Mouse (Mus musculus) right cerebral cortex, postnatal 4 days (tissue): ENCODE measurements around the gene Sema3d.

ENCODE experiments used
- DNase-seq: peaks from one replicate; pipeline ENCODE4 v3.0.0-alpha.2; 2022

Gene Sema3d

DNA sequence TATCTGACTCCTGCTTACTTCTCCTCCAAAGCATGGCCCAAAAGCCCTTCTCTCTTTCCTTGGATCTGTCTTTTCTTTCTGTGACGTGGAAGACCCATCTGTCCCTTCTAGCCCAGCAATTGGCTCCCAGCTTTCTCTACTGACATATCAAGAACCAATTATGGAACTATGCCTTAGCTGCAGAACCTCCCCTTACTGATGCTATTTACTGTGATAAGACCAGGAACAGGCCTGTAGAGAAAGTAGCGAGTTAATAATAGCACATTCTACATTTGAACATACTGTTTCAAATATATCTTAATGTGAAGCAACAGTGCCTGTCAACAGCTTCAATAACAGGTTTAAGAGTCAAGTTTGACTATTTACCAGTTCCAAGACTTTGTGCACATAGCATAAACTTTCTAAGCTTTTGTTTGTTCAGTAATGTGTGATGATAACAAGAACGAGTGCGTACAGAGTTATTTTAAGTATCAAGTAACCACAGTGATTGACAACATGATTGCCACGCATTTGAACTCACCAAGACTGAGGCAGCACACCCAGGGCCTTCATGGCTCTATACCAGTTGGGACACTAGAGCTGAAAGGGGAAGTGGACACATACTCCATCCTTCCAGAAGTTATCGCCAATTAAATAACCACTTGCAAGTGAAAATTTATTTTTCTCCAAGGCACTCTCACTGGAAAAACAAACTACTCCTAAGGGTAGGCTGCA is 116.8 kb downstream of the Sema3d start:
- DNase-seq: no peak

DNA sequence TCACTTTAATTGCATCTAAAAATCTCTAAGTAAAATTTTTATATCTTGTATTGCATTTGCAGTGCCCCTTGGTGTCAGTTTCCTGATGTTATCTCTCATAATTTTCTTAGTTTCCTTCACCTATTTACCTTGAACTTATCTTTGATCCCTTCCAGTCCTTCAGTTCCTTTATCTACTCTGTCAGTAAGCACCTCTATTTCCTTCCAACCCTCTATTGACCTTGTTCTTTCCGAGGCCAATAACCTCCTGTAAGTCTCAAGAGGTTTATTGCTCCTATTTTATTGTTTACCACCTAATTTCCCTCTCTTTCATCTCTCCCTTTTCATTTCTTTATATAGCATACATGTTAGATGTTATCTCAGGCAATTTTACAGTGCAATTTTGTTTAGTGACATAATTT is 129.3 kb downstream of the Sema3d start:
- no peak for DNase-seq

- no peak for DNase-seq
These were observed 132.1 kb downstream of the Sema3d start for GRCm38 (mm10) chr5:12515283-12515682.

DNA sequence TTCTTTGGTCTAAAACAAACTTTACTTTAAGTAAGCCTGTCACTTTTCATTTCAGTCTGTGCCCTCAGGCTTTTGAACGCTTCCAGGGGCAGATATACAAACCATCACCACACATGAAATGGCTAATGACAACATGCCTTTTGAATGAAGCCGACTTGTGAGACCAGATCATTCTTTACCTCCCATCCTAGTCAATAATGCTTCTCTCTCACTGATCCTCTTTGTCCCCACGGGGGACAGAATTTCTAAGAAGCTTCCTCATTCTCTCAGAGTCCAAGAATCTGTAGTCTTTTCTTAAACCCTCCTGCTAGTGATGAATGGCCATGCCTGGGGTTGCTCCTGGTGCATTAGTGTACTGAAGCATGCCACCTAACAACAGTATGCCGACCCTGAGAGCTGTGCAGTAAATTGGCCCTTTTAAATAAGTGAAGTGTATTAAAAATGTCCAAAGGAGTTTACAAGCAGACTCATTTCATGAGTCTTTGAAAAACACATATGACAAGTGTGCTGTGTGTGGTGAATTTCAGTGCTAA is 142.1 kb downstream of the Sema3d start:
- DNase-seq: no peak

DNA sequence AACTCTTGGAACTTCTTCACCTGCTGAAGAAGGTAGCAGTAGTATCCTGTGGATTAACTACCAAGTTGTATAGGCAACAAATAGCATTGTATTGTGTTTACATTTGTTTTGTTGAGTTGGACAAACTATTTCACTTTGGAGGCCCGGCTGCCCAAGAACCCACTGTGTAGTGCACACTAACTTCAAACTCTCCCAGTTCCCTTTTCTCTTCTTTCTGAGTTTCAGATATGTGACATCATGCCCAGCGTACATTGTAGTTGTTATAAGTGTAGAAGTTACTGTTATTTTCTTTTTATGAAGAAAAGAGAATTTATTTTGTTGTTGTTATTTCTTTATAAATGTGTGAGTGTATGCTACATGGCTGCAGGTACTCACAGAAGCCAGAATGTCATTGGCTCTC is 145.4 kb downstream of the Sema3d start:
- DNase-seq: no peak

- no peak for DNase-seq
These were observed 146.6 kb downstream of the Sema3d start for GRCm38 (mm10) chr5:12529771-12530170.

GRCm38 (mm10) chr5:12541268-12541667 is 158.1 kb downstream of the Sema3d start:
- DNase-seq: no peak

- no peak for DNase-seq
These were observed 166.0 kb downstream of the Sema3d start for GRCm38 (mm10) chr5:12549046-12549669.

- DNase-seq: no peak
These were observed 172.2 kb downstream of the Sema3d start for GRCm38 (mm10) chr5:12555401-12555800.

DNA sequence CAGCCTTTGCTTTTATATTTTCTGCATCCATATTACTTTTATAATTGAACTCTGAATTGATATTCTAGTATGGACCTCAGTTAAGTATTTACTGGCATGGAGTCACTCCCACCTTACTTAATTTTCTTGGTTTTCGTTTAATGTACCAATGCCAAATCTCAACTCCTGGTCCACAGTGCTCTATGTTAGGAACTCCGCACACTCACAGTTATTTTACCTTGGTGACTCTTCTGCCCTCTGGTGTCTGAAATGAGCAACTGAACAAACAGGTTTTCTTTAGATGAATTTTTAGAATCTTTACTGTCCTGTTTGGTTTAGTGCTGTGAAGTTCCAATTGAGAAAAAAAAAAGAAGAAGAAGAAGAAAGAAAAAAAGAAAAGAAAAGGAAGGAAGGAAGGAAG is 174.7 kb downstream of the Sema3d start:
- no peak for DNase-seq

GRCm38 (mm10) chr5:12561740-12562139 is 178.6 kb downstream of the Sema3d start:
- DNase-seq: no peak

DNA sequence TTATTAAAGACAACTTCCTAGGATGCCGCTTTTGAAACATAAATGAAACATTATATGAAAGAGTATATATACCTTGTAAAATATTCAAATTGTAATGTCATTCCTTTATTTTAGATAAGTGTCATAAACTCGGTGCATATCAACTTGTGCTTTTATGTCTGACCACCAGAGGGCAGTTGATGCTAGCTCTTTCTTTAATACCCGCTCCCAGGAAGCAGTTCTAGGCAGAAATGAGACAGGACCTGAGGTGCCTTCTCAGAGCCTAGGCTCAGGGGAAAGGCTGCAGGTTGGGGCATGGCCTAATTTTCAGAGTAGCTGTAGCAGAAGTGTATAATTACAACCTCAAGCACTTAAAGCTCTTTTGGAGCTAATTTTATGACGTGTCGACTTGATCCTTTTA is 179.0 kb downstream of the Sema3d start:
- DNase-seq: peak; percentile 50

DNA sequence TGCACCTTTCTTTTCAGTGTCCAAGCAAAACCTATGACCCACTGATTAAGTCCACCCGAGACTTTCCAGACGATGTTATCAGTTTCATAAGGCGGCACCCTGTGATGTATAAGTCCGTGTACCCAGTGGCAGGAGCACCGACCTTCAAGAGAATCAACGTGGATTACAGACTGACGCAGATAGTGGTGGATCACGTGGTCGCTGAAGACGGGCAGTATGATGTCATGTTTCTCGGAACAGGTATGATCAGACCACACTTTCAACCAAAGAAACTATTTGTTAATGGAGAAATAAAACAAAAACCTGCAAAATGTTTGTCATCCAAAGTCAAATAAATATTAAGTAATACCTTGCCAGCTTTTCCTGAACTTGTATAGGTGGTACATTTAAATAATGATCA is 179.9 kb downstream of the Sema3d start:
- DNase-seq: no peak

- DNase-seq: peak; percentile 28
These were observed 181.5 kb downstream of the Sema3d start for GRCm38 (mm10) chr5:12564602-12565220.

- no peak for DNase-seq
These were observed 183.4 kb downstream of the Sema3d start for GRCm38 (mm10) chr5:12566568-12566967.

GRCm38 (mm10) chr5:12574551-12574950 is 191.4 kb downstream of the Sema3d start:
- DNase-seq: no peak

- DNase-seq: no peak
These were observed 192.1 kb downstream of the Sema3d start for GRCm38 (mm10) chr5:12575262-12575661.

DNA sequence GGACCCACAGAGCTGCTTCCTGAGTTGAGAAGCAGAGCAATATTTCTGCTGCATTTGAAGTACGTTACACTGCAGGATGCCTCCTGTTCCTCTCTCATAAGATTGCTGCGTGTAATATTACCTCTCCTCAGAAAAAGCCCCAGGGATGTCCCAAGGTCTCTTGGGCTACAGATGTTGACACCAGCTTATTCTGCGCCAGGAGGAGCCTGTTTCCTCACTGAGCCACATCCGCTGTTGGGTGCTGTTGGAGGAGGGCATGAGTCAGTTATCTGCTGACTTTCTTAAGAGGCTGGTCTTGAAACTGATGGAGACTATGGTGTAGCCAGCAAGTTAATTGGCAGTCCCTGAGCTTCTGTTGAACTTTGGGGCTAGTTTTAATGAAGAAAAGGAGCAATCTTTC is 196.6 kb downstream of the Sema3d start:
- no peak for DNase-seq

GRCm38 (mm10) chr5:12582540-12582939 is 199.4 kb downstream of the Sema3d start:
- DNase-seq: no peak

GRCm38 (mm10) chr5:12583293-12583834 is 200.2 kb downstream of the Sema3d start:
- DNase-seq: no peak

DNA sequence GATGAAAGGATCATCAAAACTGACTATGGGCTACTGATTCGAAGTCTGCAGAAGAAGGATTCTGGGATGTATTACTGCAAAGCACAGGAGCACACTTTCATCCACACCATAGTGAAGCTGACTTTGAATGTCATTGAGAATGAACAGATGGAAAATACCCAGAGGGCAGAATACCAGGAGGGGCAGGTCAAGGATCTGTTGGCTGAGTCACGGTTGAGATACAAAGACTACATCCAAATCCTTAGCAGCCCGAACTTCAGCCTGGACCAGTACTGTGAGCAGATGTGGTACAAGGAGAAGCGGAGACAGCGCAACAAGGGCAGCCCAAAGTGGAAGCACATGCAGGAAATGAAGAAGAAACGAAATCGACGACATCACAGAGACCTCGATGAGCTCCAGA is 201.7 kb downstream of the Sema3d start:
- no peak for DNase-seq

DNA sequence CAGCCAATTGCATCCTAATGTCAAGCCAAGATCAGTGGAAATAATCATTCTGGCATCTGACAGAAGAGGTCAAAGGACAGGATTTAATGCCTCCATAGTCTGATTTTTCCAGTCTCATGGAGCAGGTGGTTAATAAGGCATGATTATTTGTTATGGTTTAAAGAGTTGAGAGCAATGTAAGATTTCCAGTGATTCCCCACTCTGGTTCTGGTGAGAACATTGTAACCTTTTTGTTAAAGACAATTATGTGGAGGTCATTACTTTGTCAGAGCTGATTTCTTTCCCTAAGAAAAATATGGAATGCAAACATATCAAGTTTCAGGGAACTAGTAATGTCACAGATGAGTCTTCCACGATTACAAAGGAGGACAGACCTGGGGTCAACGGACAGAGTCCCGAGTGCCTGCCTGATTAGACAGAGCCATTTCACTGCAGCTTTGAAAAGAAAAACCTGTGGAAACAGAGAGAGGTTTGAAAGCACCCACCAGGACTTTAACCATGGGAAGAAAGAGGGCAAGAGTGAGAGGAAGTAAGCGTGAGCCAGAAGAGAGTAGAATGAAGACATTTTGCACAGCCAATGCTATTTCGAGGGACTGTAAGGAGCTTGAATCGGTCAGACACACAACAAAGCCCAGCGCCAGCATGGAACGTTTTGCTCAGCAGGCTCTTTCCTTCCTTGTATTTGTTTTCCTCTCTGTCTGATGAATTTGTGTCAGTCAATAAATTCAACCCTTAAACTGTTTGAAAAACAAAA is 251.2 kb downstream of the Sema3d start:
- DNase-seq: peak; percentile 3
